Mouse (Mus musculus): Measurements from ENCODE around the gene Slc22a5.
"Not testable (repeated sequence)": the region's sequence is repeated elsewhere in the genome, so short reads cannot be mapped to it uniquely, and the experiment has no call there.

Gene Slc22a5

GRCm38 (mm10) chr11:53888242-53888641, 3.2 kb downstream of the Slc22a5 start:
- DNase-seq (ENCODE audit: low read depth), result peak; percentile 28

- peak; percentile 29 for DNase-seq (ENCODE audit: low read depth)
Measured at GRCm38 (mm10) chr11:53883287-53883686, 8.2 kb downstream of the Slc22a5 start.

DNA sequence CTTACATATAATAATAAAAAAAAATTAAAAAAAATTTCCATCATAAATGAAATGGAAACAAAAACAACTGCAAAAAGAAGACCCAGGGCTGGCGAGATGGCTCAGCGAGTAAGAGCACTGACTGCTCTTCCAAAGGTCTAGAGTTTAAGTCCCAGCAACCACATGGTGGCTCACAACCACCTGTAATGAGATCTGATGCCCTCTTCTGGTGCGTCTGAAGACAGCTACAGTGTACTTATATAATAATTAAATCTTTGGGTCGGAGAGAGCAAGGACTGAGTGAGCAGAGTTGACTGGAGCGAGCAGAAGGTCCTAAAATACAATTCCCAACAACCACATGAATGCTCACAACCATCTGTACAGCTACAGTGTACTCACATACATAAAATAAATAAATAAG, 13.4 kb downstream of the Slc22a5 start:
- not testable (repeated sequence) for DNase-seq (ENCODE audit: low read depth)

DNA sequence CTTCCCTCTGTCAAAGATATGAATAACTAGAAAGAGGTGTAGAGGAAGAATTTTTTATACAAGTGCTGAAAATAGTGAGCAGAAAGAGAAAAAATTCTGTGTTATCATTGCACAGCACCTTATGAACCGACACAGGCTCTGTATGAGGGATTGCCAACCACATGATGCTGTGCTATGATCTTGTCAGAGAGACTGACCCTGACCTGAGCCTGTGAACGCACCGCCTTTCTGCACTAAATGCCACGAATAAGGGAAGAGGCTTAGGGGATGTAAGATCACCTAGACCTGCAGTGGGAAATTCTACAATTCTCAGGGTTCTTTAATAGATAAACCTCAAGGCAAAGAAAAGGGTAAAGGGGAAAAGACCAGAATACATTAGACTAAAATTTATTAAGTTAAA, 15.0 kb downstream of the Slc22a5 start:
- DNase-seq (ENCODE audit: low read depth), result no peak

GRCm38 (mm10) chr11:53874706-53875105, 16.8 kb downstream of the Slc22a5 start:
- DNase-seq (ENCODE audit: low read depth), result peak; percentile 50

DNA sequence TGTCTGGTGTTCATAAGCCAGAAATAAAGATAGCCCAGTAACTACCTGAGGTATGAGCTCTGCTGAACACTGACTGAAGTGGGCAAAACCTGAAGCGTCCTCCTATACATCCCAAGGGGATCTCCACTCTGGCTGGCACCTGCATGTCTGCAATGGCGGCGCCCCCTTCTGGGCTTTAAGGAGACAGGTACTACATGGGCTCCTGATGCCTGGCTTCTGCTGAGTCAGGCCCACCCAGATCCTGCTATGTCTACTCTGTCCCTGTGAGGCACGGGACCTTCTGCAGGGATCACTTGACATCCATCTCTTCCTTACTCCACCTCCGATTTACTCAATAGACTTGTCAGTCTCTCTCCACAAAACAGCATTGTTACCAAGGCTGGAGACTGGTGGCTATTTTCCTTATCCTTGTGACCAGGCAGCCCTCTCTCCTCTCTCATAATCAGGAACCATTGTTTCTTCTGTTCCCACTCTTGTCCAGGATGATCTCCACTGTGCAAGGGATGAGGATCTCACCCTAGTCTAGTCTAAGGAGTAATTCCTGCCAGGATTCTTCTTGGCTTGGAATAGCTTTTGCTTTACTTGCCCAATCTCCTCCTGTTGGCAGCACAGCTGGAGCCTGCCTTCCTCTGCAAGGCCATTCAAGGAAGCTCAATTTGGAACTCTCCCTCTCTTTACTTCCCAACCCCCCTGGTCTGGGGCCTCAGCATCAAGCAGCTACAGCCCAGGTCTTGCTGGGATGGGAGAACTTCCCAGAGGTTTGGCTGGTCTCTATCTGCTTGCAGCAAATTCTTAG, 17.4 kb downstream of the Slc22a5 start:
- DNase-seq (ENCODE audit: low read depth), result peak; percentile 27

GRCm38 (mm10) chr11:53871786-53872507, 19.5 kb downstream of the Slc22a5 start:
- DNase-seq (ENCODE audit: low read depth), result peak; percentile 23

GRCm38 (mm10) chr11:53869172-53869571, 22.3 kb downstream of the Slc22a5 start:
- no peak for DNase-seq (ENCODE audit: low read depth)

- DNase-seq (ENCODE audit: low read depth), result not testable (repeated sequence)
Measured at GRCm38 (mm10) chr11:53868323-53868722, 23.1 kb downstream of the Slc22a5 start.

- DNase-seq (ENCODE audit: low read depth), result not testable (repeated sequence)
Measured at GRCm38 (mm10) chr11:53864724-53865310, 26.6 kb downstream of the Slc22a5 start.

DNA sequence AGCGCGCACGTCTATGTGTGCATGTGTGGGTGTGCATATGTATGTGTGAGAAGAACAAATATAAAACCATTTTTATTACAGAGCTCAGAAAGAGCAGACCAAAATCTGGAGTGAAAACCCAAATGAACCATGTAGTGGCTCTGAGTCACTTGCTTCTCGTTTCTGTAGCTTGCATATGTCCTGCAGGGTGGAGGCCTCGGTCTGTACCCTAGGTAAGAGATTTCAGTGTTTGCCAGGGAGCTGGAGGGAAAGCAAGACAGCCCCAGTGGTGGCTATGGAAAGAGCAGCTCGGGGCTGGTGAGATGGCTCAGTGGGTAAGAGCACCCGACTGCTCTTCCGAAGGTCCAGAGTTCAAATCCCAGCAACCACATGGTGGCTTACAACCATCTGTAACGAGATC, 30.5 kb downstream of the Slc22a5 start:
- DNase-seq (ENCODE audit: low read depth), result not testable (repeated sequence)

DNA sequence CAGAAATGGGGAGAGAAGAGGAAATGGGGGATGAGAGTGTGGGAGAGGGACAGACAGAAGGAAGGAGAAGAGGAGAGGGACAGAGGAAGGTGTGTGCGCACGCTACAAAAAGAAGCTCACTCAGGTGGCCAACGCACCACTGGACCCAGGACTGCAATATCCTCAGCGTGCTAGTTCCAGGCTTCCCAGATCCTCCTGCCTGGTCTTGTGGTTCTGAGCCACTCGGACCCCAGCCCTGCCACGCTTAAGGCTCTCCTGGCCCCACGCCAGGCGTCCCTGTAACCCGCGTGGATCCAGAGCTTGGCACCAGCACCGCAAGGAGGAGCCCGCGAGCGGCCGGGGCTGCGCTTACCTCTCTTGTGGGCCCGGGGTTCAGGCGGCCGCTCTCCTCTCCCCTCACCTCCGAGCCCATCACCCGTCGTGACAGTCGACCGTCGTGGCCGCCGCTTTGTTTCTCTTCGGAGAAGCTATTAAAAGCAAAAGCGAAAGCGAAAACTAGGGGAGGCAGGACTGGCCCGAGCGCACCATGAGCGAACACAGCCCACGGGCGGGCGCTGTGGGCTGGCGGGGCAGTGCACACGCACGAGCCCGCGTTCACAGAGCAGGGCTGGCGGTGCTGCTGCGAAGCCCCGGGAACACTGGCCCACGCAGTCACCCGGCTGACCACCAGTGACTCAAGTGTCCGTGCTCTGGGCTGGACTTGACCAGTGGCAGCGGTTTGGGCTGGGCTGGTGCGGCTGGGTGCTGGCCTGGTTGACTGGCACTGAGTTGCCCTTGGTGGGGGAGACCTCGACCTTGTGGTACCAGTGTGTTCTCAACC, 32.5 kb downstream of the Slc22a5 start, which contains the start of gene Gm12216:
TSS of gene Gm12216 (minus strand) at position 496 of the 820 bp plus-strand sequence.
- peak; percentile 48 for DNase-seq (ENCODE audit: low read depth)

GRCm38 (mm10) chr11:53858058-53858760, 33.3 kb downstream of the Slc22a5 start:
- DNase-seq (ENCODE audit: low read depth), result no peak

DNA sequence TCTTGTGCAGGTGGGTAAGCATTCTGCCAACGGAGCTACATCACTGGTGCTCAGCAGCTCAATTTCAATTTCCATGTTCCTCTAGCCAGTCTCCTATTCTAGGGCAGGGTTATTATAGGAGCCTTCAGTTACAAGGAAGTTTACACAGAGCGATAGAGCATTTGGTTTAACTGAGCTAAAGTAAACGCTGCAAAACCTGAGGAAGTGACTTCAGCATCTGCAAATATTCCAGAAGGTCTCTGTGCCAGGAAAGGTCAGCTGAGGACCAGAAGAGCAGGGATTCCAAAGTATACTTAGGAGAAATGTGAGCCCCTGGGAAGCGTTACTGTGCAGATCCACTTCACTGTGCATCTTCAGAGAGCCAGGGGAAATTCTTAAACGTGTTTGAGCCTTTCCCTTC, 37.8 kb downstream of the Slc22a5 start:
- peak; percentile 43 for DNase-seq (ENCODE audit: low read depth)

- DNase-seq (ENCODE audit: low read depth), result no peak
Measured at GRCm38 (mm10) chr11:53851795-53852194, 39.7 kb downstream of the Slc22a5 start.

GRCm38 (mm10) chr11:53849588-53850320, 41.7 kb downstream of the Slc22a5 start:
- DNase-seq (ENCODE audit: low read depth), result peak; percentile 94

DNA sequence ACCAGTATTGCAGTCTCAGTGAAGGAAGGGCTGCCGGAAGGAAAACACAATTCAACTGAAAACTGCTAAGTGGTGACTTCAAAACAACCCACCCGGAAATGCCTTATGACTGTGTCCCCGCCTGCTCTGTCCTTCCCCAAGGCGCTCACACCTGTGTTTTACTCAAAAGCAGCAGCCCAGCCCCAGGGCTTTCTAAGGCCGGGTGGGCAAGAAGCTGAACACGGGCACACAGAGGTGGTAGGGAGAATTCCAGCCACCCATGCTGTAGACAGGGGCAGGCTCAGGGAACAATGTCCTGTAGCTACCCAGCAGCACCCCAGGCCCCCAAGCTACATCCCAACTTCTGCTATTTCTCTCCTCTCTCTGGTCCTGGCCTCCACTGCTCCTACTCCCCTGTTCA, 45.8 kb downstream of the Slc22a5 start:
- DNase-seq (ENCODE audit: low read depth), result no peak

GRCm38 (mm10) chr11:53843106-53843505, 48.4 kb downstream of the Slc22a5 start:
- DNase-seq (ENCODE audit: low read depth), result no peak

DNA sequence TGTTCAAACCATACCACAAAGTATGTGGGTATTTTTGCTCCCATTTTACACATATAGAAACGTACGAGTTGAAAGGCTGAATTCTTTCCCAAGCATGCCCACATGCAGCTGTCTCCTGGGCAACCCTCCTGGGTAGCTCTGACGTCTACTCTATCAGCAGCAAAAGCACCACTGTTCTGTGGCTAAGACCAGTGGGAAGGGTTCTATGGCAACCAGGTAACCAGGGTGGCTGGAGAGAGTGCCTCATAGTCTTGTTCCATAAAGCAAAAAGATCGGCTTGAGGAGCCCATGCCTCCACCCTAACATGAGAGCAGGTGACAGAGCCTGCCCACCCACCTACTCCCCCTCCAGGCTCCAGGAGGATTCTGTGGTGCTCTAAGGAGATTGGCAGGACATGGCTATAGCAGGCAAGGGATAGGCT, 49.3 kb downstream of the Slc22a5 start:
- DNase-seq (ENCODE audit: low read depth), result no peak

DNA sequence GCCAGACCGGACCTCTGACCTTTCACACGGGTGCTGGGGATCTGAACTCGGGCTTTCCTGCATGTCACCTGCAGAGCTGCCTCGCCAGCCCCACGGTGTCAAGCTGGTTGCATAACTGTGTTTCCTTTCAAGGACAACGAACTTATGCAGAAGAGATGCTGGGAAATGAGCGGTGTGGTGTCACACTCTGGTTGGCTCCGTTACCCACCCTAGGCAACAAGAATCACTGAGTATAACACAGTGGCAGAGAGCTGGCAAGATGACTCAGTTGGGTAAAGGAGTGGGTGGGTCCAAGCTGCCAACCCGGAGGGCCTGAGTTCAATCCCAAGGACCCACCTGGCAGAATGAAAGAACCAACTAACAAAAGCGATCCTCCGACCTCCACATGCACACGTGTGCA, 49.9 kb downstream of the Slc22a5 start:
- DNase-seq (ENCODE audit: low read depth), result no peak

All from NIH3T3 (cell line).